Mouse (Mus musculus) heart, embryonic 16.5 days (tissue): ENCODE measurements around the gene Lamp2. TPM values are rescaled to one million over a fixed set of nuclear protein-coding genes. Genes with fewer than 3 reads are reported as not detected.
"Not testable (repeated sequence)": the region's sequence is repeated elsewhere in the genome, so short reads cannot be mapped to it uniquely, and the experiment has no call there.

Experiments used
- ATAC-seq: fragments of 200-750 bp; cut with Nextera tagmentation; replicated peaks from 2 replicates; pipeline ENCODE4 v1.8.0; 2017; ENCODE audit warnings: moderate number of reproducible peaks; ENCODE audit not compliant: insufficient read depth, low FRiP score; ENCODE audit errors: extremely low read depth
- H3K27ac ChIP-seq: fragments of 300-500 bp; sonication (generic); 2 replicates; pipeline ENCODE4 v1.5.1; 2014; ENCODE audit warnings: mild to moderate bottlenecking, low read length, control low read depth, moderate library complexity
- H3K27me3 ChIP-seq: fragments of 300-500 bp; sonication (generic); 2 replicates; pipeline ENCODE4 v1.6.1; 2014; ENCODE audit warnings: low read length, mixed read lengths; ENCODE audit not compliant: control insufficient read depth, insufficient read depth
- H3K36me3 ChIP-seq: fragments of 300-500 bp; sonication (generic); 2 replicates; pipeline ENCODE4 v1.6.1; 2014; ENCODE audit not compliant: control insufficient read depth, insufficient read depth
- H3K4me1 ChIP-seq: fragments of 300-500 bp; sonication (generic); 2 replicates; pipeline ENCODE4 v1.6.1; 2014; ENCODE audit warnings: low read length, mixed read lengths; ENCODE audit not compliant: control insufficient read depth, insufficient read depth
- H3K4me2 ChIP-seq: fragments of 300-500 bp; sonication (generic); 2 replicates; pipeline ENCODE4 v1.6.1; 2014; ENCODE audit warnings: low read depth, mild to moderate bottlenecking, control low read depth, low read length
- H3K4me3 ChIP-seq: fragments of 300-500 bp; sonication (generic); 2 replicates; pipeline ENCODE4 v1.5.1; 2014; ENCODE audit warnings: mild to moderate bottlenecking, control low read depth, low read length
- H3K9ac ChIP-seq: fragments of 300-500 bp; sonication (generic); 2 replicates; pipeline ENCODE4 v1.6.1; 2014; ENCODE audit warnings: low read length, control low read depth
- H3K9me3 ChIP-seq: fragments of 300-500 bp; sonication (generic); replicated peaks from 2 replicates; pipeline ENCODE4 v1.6.1; 2016; ENCODE audit warnings: low read length; ENCODE audit not compliant: control insufficient read depth
- WGBS: fragments of 180-500 bp; shearing (Covaris S2); extraction: QIAGEN DNeasy Blood & Tissue Kit; methylation state at CpG from one replicate; pipeline ENCODE4 v1.1.7; 2014; 5-methylcytosine and 5-hydroxymethylcytosine counted together
- polyA plus RNA-seq: library from polyadenylated mRNA; unstranded; fragments of >200 nt; fragmentation: Nextera tagmentation; extraction: Ambion mirVana; gene quantifications from 2 replicates; pipeline ENCODE4 v1.2.1, GENCODE M21; 2015

The Lamp2 gene
- polyA plus RNA-seq, result 137 and 161 TPM in 2 replicates

DNA sequence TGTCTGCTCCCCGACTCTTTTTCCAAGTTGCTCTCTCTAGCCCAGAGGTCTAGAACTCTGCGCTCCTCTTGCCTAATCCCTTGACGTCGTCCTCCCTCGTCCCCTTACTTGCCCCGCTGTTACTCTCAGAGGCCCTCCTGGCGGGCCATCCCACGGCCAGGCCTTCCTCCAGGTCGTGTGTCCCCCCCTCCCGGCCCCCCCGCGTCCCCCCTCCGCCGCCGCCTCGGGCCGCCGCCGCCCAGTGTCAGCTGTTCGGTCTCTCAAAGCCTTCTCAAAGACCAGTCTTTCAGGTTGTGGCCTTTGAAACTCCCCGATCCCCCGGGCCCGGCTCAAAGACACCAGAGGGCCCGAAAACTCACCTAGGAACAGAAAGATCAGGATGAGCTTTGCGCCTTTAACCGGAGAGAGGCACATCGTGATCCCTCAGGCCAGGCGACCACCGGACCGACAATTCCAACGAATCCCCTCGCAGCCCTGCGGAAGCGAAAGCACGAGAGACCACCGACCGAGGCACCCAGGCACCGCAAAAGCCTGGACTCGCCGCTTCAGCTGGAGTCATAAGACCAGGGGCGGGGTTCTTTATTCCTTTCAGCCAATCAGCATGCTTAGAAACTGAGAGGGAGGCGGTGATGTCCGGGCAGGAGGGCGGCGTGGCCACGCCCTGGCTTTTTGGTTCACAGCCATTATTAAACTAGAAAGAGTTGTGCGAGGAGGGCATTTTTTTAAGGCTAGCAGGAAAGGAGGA, at the start of gene Lamp2:
Gene Lamp2 (minus strand): TSS at position 565 of the 745 bp plus-strand sequence.
- WGBS, result 6% methylated on average over 45 of the region's 47 CpGs
- Histone ChIP-seq H3K4me1 (no peaks in the 10 kb centered on the region; the same call in 1 of the 2 replicates), H3K36me3 (no peaks in the 10 kb centered on the region; the same call in 1 of the 2 replicates), H3K4me3 (peak within 1 kb of the TSS; percentile 68), H3K27ac (peak within 1 kb of the TSS; percentile 88), H3K9me3 (no peaks in the 10 kb centered on the region), H3K4me2 (peak within 1 kb of the TSS; percentile 64), H3K27me3 (no peaks in the 10 kb centered on the region), H3K9ac (peak within 1 kb of the TSS; percentile 75)
- ATAC-seq, result peak; percentile 95

DNA sequence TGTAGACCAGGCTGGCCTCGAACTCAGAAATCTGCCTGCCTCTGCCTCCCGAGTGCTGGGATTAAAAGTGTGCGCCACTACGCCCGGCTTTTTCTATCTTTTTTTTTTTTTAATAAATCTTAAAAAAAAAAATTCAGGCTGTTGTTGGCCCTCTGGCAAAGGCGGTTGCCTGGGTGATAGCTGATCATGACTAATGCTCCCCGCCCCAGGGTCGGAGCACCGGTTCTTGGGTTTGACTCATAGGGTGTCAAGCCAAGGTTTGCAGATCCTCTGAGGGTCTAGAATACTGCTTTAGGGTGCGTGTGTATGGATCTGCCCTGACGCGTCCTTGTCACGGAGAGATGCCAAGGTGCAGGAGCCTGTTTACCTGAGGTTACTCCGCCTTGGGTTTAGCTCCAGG, 48.6 kb upstream of the Lamp2 start:
- WGBS, result 83% methylated on average over 13 of the region's 14 CpGs
- no peaks in the 10 kb centered on the region for H3K36me3 ChIP-seq

DNA sequence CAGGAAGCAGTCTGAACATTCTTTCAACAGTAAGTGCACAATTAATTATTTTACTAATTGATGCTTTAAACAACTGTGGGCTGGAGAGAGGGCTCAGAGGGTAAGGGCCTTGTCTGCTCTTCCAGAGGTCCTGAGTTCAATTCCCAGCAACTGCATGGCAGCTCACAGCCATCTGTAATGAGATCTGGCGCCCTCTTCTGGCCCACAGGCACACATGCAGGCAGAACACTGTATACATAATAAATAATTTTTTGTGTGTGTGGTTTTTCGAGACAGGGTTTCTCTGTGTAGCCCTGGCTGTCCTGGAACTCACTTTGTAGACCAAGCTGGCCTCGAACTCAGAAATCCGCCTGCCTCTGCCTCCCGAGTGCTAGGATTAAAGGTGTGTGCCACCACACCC, 45.9 kb upstream of the Lamp2 start:
- H3K27ac ChIP-seq, H3K9me3 ChIP-seq, ATAC-seq, H3K9ac ChIP-seq, H3K27me3 ChIP-seq, H3K4me3 ChIP-seq, H3K4me1 ChIP-seq, H3K36me3 ChIP-seq, H3K4me2 ChIP-seq: not testable (repeated sequence)
- 68% methylated on average over 5 of the region's 5 CpGs for WGBS

More for the DNA sequence above, 48.6 kb upstream of the Lamp2 start:
- H3K9me3 ChIP-seq, result no peaks in the 10 kb centered on the region
- H3K9ac ChIP-seq, result no peak overlapping the region
- H3K4me3 ChIP-seq, result no peak overlapping the region
- no peak overlapping the region for H3K27ac ChIP-seq
- no peak overlapping the region for H3K4me2 ChIP-seq
- H3K27me3 ChIP-seq, result no peaks in the 10 kb centered on the region
- no peak for ATAC-seq
- no peaks in the 10 kb centered on the region for H3K4me1 ChIP-seq

DNA sequence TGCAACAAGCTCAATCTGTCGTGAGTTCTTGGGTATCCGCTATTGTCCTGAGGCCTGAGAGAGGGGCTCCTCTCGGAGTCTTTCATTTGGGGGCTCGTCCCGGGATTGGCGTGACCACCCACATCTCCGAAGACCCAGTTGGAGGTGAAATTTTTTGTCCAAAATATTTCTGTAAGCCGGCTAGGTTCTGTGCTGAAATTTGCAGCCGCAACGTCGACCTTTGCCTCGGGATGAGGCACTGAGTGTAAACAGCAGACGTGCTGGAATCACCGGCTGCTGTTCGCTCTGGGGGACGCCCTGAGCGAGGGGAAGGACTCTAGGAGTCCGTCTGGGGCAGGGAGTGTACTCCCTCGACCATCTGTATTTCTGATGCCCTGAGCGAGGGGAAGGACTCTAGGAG, 29.2 kb upstream of the Lamp2 start:
- peak overlapping the region; percentile 23; the same call in 1 of the 2 replicates for H3K4me2 ChIP-seq
- not testable (repeated sequence) for H3K36me3 ChIP-seq, H3K4me1 ChIP-seq, H3K9ac ChIP-seq, ATAC-seq, H3K4me3 ChIP-seq, H3K9me3 ChIP-seq, H3K27ac ChIP-seq, H3K27me3 ChIP-seq
- 34% methylated on average over 20 of the region's 20 CpGs for WGBS

DNA sequence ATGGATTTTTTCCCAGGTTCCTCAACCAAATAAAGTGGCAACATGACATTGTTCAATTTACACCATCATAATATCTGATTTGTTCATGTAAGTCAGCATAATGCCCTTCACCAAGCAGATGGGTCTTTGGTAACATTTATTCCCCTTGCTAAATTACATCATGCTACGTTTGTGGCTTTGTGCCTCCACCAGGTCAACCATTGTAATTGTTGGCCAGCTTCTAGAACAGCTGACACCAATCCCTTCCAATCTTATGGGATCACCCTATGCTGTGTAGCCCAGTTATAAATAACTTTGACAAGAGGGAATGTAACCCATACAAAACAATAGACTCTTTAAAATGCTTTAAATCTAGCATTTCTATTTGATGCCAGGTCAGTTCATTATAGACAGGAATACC, 22.3 kb upstream of the Lamp2 start:
- Histone ChIP-seq H3K4me1 (no peaks in the 10 kb centered on the region), H3K9ac (no peak overlapping the region), H3K27ac (no peak overlapping the region), H3K4me3 (no peak overlapping the region), H3K27me3 (no peaks in the 10 kb centered on the region), H3K9me3 (no peaks in the 10 kb centered on the region), H3K36me3 (no peaks in the 10 kb centered on the region), H3K4me2 (no peak overlapping the region)
- no peak for ATAC-seq
- 55% methylated on average over 1 of the region's 1 CpGs for WGBS

DNA sequence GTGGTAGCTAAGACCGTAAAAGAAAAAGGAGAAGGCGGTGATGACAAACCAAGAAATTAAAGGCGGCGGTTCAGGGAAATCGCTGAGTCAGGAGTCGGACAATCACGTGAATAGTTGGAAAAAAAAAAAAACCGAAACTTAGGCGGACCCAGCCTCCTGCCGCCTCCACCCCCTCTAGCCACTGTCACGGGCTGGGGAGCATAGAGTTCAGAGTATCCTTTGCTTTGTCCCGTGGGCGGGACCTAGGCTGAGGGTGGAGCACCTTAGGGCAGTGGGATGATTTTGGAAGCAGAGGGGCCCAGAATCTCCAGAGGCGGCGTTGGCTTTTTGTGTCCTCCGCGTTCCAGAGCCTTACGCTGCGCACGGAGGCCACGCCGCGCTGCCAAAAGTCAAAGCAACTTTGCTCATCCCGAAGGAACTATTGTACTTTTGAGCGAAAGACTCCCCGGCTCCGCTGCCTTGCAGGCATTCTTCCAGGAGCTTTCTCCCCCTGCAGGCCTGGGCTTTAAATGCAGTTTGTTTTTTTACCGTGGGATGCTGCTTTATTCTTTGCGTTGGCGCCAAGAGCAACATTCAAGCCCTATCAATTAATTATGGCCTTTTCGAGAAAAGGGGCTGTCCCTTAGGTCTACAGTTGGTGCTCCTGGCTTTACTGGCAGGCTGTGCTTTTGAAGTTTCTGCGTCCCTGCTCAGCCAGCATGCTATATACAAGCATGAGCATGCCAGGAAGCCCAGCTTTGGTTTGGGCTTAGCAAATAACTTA, 17.5 kb upstream of the Lamp2 start:
- Histone ChIP-seq H3K9ac (peak overlapping the region; percentile 56), H3K9me3 (no peaks in the 10 kb centered on the region), H3K4me2 (peak overlapping the region; percentile 58), H3K36me3 (no peaks in the 10 kb centered on the region), H3K27me3 (no peaks in the 10 kb centered on the region), H3K27ac (peak overlapping the region; percentile 90), H3K4me1 (no peaks in the 10 kb centered on the region), H3K4me3 (peak overlapping the region; percentile 51)
- 16% methylated on average over 31 of the region's 32 CpGs for WGBS
- ATAC-seq, result peak; percentile 98

DNA sequence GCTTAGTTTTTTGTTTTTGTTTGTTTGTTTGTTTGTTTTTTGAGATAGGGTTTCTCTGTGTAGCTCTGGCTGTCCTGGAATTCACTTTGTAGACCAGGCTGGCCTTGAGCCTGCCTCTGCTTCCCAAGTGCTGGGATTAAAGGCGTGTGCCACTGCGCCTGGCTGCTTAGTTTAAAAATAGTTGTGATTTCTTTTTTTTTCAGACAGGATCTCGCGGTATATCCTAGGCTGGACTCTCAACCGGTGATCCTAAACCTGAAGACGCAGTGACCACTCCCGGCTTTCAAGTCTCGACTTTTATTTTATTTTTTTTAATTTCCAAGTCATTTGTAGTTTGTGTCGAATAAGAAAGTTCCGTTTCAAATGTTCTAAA, 16.9 kb upstream of the Lamp2 start:
- Histone ChIP-seq H3K9ac (no peak overlapping the region), H3K36me3 (no peaks in the 10 kb centered on the region), H3K4me3 (peak overlapping the region; percentile 51), H3K27ac (peak overlapping the region; percentile 90), H3K4me1 (no peaks in the 10 kb centered on the region), H3K4me2 (peak overlapping the region; percentile 58; the same call in 1 of the 2 replicates), H3K9me3 (no peaks in the 10 kb centered on the region), H3K27me3 (no peaks in the 10 kb centered on the region)
- ATAC-seq, result peak; percentile 49; the same call in 1 of the 2 replicates
- 17% methylated on average over 10 of the region's 10 CpGs for WGBS

DNA sequence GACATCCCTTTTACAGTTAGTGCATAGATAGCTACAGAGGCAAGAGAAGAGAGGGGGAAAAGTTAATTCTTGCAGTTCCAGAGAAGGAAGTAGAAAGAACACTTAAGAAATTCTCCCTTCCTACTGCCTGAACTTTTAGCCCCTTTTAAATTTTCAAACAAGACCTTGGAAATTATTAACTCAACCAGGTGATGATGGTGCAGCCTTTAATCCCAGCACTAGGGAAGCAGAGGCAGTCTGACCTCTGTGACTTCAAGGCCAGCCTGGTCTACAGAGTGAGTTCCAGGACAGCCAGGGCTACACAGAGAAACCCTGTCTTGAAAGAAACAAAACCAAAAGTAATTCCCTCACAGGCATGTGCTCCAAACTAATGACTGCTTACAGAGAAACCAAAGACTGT, 10.0 kb upstream of the Lamp2 start:
- H3K36me3 ChIP-seq, result no peaks in the 10 kb centered on the region
- H3K9ac ChIP-seq, result no peak overlapping the region
- H3K4me2 ChIP-seq, result no peak overlapping the region
- ATAC-seq, result no peak
- H3K27me3 ChIP-seq, result no peaks in the 10 kb centered on the region
- no peaks in the 10 kb centered on the region for H3K9me3 ChIP-seq
- no peak overlapping the region for H3K4me3 ChIP-seq
- no peaks in the 10 kb centered on the region for H3K4me1 ChIP-seq
- H3K27ac ChIP-seq, result no peak overlapping the region

DNA sequence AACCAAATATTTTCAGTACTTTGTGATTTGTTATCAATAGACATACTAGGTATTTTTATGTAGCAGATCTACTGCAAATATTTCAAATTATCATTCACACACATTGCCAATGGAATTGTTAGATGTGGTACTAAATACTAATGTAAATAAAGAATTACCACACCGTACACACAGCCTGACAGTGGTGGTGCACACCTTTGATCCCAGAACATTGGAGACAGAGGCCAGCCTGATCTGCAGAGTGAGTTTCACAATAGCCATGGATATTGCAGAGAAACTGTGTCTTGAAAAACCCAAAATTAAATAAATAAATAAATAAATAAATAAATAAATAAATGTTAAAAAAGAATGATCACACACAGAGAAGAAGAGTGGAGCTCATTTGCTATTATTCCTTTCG, 6.9 kb upstream of the Lamp2 start:
- no peak for ATAC-seq
- 87% methylated on average over 2 of the region's 2 CpGs for WGBS
- Histone ChIP-seq H3K4me1 (no peaks in the 10 kb centered on the region), H3K9me3 (no peaks in the 10 kb centered on the region), H3K4me2 (no peak overlapping the region), H3K27ac (no peak overlapping the region), H3K4me3 (no peak overlapping the region), H3K36me3 (no peaks in the 10 kb centered on the region), H3K9ac (no peak overlapping the region), H3K27me3 (no peaks in the 10 kb centered on the region)
